Mouse (Mus musculus): ENCODE results near the gene Tns1.

GRCm38 (mm10) chr1:74055552-74055951 is 68.7 kb downstream of the Tns1 start:
- TF ChIP-seq POLR2A (IDR thresholded peaks at IDR 0.05; ENCODE audit: low read depth, low read length) = no peak
- no peak for TF ChIP-seq CTCF (conservative IDR thresholded peaks at IDR 0.05; ENCODE audit: insufficient read depth, insufficient read length, low read depth, low read length)
